Mouse (Mus musculus) spleen, adult 12 weeks (tissue): Measurements from ENCODE around the gene Pex16.

Experiments
- DNase-seq: peaks from one replicate; pipeline ENCODE4 v3.0.0; 2022; ENCODE audit warnings: low spot score

Gene Pex16

GRCm38 (mm10) chr2:92423156-92423555 is 48.7 kb downstream of the Pex16 start:
- DNase-seq, result no peak

- DNase-seq, result no peak
Measured at GRCm38 (mm10) chr2:92423702-92424461, 49.4 kb downstream of the Pex16 start.

- no peak for DNase-seq
Measured at GRCm38 (mm10) chr2:92424462-92425308, 50.2 kb downstream of the Pex16 start.

- DNase-seq, result no peak
Measured at GRCm38 (mm10) chr2:92425366-92425765, 50.9 kb downstream of the Pex16 start.

- no peak for DNase-seq
Measured at GRCm38 (mm10) chr2:92426426-92426825, 52.0 kb downstream of the Pex16 start.

GRCm38 (mm10) chr2:92427882-92428281 is 53.4 kb downstream of the Pex16 start:
- DNase-seq, result no peak

GRCm38 (mm10) chr2:92430089-92430488 is 55.6 kb downstream of the Pex16 start:
- no peak for DNase-seq
